Mouse (Mus musculus) CH12.LX (cell line): ENCODE measurements around the gene D1Ertd622e.

Experiments used
- CHD1 ChIP-seq: IDR thresholded peaks from 2 replicates; pipeline ENCODE4 v1.6.1; 2012; ENCODE audit warnings: low read depth, low read length, improper control_type of control experiment, inconsistent platforms
- CTCF ChIP-seq, 2 experiments: IDR thresholded peaks in 1 of 2; conservative IDR thresholded peaks in 1 of 2; 2 replicates each; pipeline ENCODE4 v1.5.1; 2011 to 2012; ENCODE audit warnings: low read depth in 2 of 2, low read length in 2 of 2, improper control_type of control experiment in 1 of 2, inconsistent platforms in 1 of 2, mild to moderate bottlenecking in 1 of 2, moderate library complexity in 1 of 2
- E2F4 ChIP-seq: IDR thresholded peaks from 2 replicates; pipeline ENCODE4 v1.6.1; 2011; ENCODE audit warnings: low read depth, low read length, improper control_type of control experiment; ENCODE audit not compliant: insufficient replicate concordance
- ELF1 ChIP-seq: IDR thresholded peaks from 2 replicates; pipeline ENCODE4 v1.6.1; 2014; ENCODE audit warnings: low read depth, mild to moderate bottlenecking, inconsistent platforms, low read length, improper control_type of control experiment
- EP300 ChIP-seq: IDR thresholded peaks from 2 replicates; pipeline ENCODE4 v1.6.1; 2011; ENCODE audit warnings: low read length, improper control_type of control experiment
- HCFC1 ChIP-seq: IDR thresholded peaks from 2 replicates; pipeline ENCODE4 v1.6.1; 2012; ENCODE audit warnings: low read depth, mild to moderate bottlenecking, inconsistent platforms, low read length, improper control_type of control experiment
- JUND ChIP-seq: conservative IDR thresholded peaks from 2 replicates; pipeline ENCODE4 v1.6.1; 2011; ENCODE audit warnings: low read depth, low read length, improper control_type of control experiment
- MAFK ChIP-seq: IDR thresholded peaks from 2 replicates; pipeline ENCODE4 v1.6.1; 2011; ENCODE audit warnings: low read length, improper control_type of control experiment; ENCODE audit not compliant: insufficient replicate concordance
- MAX ChIP-seq: IDR thresholded peaks from 2 replicates; pipeline ENCODE4 v1.6.1; 2011; ENCODE audit warnings: low read length, improper control_type of control experiment
- MAZ ChIP-seq: IDR thresholded peaks from 2 replicates; pipeline ENCODE4 v1.6.1; 2012; ENCODE audit warnings: low read depth, mild to moderate bottlenecking, inconsistent platforms, low read length, improper control_type of control experiment, moderate library complexity
- NELFE ChIP-seq: IDR thresholded peaks from 2 replicates; pipeline ENCODE4 v1.6.1; 2011; ENCODE audit warnings: low read depth, low read length, improper control_type of control experiment
- POLR2AphosphoS2 ChIP-seq: IDR thresholded peaks from 2 replicates; pipeline ENCODE4 v1.6.1; 2011; ENCODE audit warnings: low read depth, low read length, improper control_type of control experiment
- UBTF ChIP-seq: IDR thresholded peaks from 2 replicates; pipeline ENCODE4 v1.6.1; 2012; ENCODE audit warnings: low read depth, mild to moderate bottlenecking, inconsistent platforms, low read length, improper control_type of control experiment, moderate library complexity

DNA sequence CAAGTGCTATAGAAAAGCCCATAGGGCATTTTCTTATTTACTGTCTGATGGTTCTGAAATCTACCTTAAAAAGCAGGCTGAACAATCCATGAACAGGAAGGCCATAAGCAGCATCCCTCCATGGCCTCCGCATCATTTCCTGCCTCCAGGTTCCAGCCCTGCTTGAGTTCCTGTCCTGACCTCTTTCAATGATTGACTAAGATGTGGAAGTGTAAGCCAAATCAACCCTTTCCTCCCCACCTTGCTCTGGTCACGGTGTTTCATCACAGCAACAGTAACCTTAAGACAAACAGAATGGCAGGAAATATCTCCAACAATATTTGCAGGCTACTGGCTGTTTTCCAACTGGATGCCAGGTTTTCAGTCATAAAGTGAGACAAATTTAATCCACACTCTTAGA is 4.7 kb downstream of the D1Ertd622e start:
- TF ChIP-seq CTCF (conservative IDR thresholded peaks at IDR 0.05 in 1 of 2, IDR thresholded peaks at IDR 0.05 in 1 of 2; ENCODE audit: low read depth in 2 of 2, low read length in 2 of 2) (no peak), HCFC1 (no peak), ELF1 (no peak), NELFE (no peak), EP300 (no peak), CHD1 (no peak), E2F4 (no peak), POLR2AphosphoS2 (no peak), MAZ (no peak), JUND (no peak), MAFK (no peak), MAX (no peak), UBTF (no peak)
